Mouse (Mus musculus) hindbrain, embryonic 12.5 days (tissue): ENCODE measurements around the gene Slc44a5. TPM values are rescaled to one million over a fixed set of nuclear protein-coding genes. Genes with fewer than 3 reads are reported as not detected.

ENCODE experiments used
- ATAC-seq: fragments of 200-750 bp; cut with Nextera tagmentation; 2 replicates; pipeline ENCODE4 v1.8.0; 2017; ENCODE audit warnings: moderate TSS enrichment; ENCODE audit not compliant: low FRiP score
- H3K27ac ChIP-seq: fragments of 300-500 bp; sonication (generic); 2 replicates; pipeline ENCODE4 v1.5.1; 2016; ENCODE audit warnings: mild to moderate bottlenecking
- H3K27me3 ChIP-seq: fragments of 300-500 bp; sonication (generic); 2 replicates; pipeline ENCODE4 v1.6.1; 2016; ENCODE audit warnings: mild to moderate bottlenecking
- H3K36me3 ChIP-seq: fragments of 300-500 bp; sonication (generic); 2 replicates; pipeline ENCODE4 v1.6.1; 2016; ENCODE audit warnings: mild to moderate bottlenecking
- H3K4me1 ChIP-seq: fragments of 300-500 bp; sonication (generic); 2 replicates; pipeline ENCODE4 v1.6.1; 2016
- H3K4me2 ChIP-seq: fragments of 300-500 bp; sonication (generic); replicated peaks from 2 replicates; pipeline ENCODE4 v1.6.1; 2016; ENCODE audit warnings: mild to moderate bottlenecking
- H3K4me3 ChIP-seq: fragments of 300-500 bp; sonication (generic); 2 replicates; pipeline ENCODE4 v1.5.1; 2016; ENCODE audit warnings: mild to moderate bottlenecking
- H3K9ac ChIP-seq: fragments of 300-500 bp; sonication (generic); 2 replicates; pipeline ENCODE4 v1.6.1; 2016; ENCODE audit warnings: mild to moderate bottlenecking, moderate library complexity
- H3K9me3 ChIP-seq: fragments of 300-500 bp; sonication (generic); replicated peaks from 2 replicates; pipeline ENCODE4 v1.6.1; 2016; ENCODE audit warnings: mild to moderate bottlenecking
- WGBS: fragments of 180-500 bp; shearing (Covaris S2); methylation state at CpG from one replicate; pipeline ENCODE4 v1.1.7; 2016; 5-methylcytosine and 5-hydroxymethylcytosine counted together
- polyA plus RNA-seq: library from polyadenylated mRNA; unstranded; fragments of >200 nt; fragmentation: Nextera tagmentation; extraction: Ambion mirVana; gene quantifications from 2 replicates; pipeline ENCODE4 v1.2.1, GENCODE M21; 2016

Gene Slc44a5
- polyA plus RNA-seq, 1 experiment from 2014 or later = 5.7 TPM

DNA sequence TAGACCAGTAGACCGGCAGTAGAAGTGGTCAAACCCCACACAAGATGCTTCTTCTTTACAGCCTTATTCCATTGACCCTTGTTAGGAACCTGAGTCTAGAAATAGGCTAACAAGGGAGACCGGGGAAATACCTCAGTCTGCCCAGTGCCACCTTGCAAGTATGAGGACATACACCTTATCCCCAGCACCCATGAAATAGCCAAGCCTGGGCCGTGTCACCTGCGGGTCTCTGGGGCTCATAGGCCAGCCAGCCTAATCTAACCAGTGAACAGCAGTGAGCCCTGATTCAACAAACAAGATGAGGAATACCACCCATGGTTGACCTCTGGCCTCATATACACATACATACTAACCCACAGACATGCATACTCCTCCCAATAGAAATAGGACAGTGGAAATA, 142.2 kb downstream of the Slc44a5 start:
- Histone ChIP-seq H3K9me3 (no peaks in the 10 kb centered on the region), H3K4me2 (no peak overlapping the region), H3K9ac (no peak overlapping the region), H3K27me3 (no peaks in the 10 kb centered on the region; the same call in 1 of the 2 replicates), H3K4me3 (no peak overlapping the region), H3K4me1 (peaks cover 9% of the 10 kb centered on the region; the same call in 1 of the 2 replicates), H3K27ac (no peak overlapping the region), H3K36me3 (no peaks in the 10 kb centered on the region)
- WGBS = 88% methylated on average over 4 of the region's 4 CpGs
- no peak for ATAC-seq

DNA sequence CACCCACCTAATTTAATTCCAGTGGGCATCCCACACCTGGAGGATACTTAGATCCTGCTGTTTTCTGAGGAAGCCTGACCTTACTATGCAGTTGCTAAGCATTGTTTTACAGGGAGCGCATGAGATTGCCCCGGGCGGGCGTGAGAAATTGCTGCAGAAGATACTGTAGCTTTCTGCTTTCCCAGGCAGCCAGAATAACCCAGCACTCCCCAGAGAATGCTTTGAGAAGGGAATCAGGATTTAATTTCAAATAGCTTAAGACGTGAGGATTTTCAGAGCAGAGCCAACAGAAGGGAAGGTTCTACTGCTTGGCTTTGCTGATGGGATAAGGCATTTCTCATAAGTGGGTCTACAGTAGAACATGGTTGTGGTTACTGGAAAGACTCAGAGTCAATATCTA, 142.8 kb downstream of the Slc44a5 start:
- no peaks in the 10 kb centered on the region; the same call in 1 of the 2 replicates for H3K27me3 ChIP-seq
- H3K9me3 ChIP-seq = no peaks in the 10 kb centered on the region
- ATAC-seq = no peak
- H3K9ac ChIP-seq = no peak overlapping the region
- H3K27ac ChIP-seq = no peak overlapping the region
- H3K36me3 ChIP-seq = no peaks in the 10 kb centered on the region
- WGBS = 83% methylated on average over 5 of the region's 5 CpGs
- H3K4me1 ChIP-seq = peaks cover 9% of the 10 kb centered on the region; the same call in 1 of the 2 replicates
- H3K4me2 ChIP-seq = no peak overlapping the region
- no peak overlapping the region for H3K4me3 ChIP-seq

DNA sequence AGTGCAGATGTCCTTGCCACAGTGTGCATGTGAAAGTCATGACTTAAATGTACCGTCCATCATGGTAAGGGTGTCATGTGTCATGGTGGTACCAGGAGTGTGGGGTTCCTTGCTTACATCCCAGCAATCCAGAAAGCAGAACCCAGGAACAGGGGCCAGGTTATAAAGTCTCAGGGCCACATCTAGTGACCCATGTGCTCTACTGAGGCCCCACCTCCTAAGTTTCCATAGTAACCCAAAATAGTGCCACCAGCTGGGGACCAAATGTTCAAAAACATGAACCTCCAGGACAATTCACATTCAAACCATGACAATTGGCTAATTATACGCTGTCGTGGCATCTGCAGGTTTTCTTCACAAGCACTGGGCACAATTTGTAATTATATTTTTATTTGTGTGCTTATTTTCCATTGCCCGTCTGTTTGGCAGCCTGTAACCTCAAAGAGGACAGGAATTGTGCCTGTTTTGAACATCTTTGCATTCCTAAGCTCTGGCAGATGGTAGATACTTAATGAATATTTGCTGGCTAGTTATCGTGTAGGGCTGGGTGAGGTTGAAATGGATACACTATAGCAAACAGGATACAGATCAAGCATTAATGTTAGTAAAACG, 145.9 kb downstream of the Slc44a5 start:
- H3K27ac ChIP-seq = no peak overlapping the region
- peak; percentile 25 for ATAC-seq

DNA sequence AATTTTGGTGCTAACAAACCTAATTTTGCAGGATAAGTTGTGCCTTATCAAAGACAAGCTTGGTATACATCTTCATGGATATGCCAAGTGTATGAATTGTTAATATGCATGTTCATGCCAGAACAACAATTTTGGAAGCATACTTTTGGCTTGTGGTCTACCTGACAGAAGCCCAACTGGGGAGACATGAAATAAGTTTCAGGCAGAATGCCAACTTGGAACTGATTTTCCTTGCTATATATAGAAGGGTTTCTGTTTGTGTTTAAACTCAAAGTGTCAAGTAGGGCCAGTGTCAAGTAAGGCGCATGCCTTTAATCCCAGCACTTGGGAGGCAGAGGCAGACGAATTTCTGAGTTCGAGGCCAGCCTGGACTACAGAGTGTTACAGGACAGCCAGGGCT, 149.3 kb downstream of the Slc44a5 start:
- H3K9me3 ChIP-seq = no peaks in the 10 kb centered on the region
- H3K27ac ChIP-seq = no peak overlapping the region
- WGBS = 87% methylated on average over 3 of the region's 3 CpGs
- no peak overlapping the region for H3K4me2 ChIP-seq
- no peak overlapping the region for H3K4me3 ChIP-seq
- H3K36me3 ChIP-seq = no peaks in the 10 kb centered on the region
- no peak for ATAC-seq
- peaks cover 17% of the 10 kb centered on the region for H3K4me1 ChIP-seq
- H3K9ac ChIP-seq = no peak overlapping the region
- no peaks in the 10 kb centered on the region; the same call in 1 of the 2 replicates for H3K27me3 ChIP-seq

More for the DNA sequence above, 145.9 kb downstream of the Slc44a5 start:
- 47% methylated on average over 6 of the region's 6 CpGs for WGBS
- no peaks in the 10 kb centered on the region for H3K9me3 ChIP-seq
- no peaks in the 10 kb centered on the region for H3K36me3 ChIP-seq
- no peak overlapping the region for H3K4me3 ChIP-seq
- peaks cover 9% of the 10 kb centered on the region; the same call in 1 of the 2 replicates for H3K4me1 ChIP-seq
- no peak overlapping the region for H3K9ac ChIP-seq
- no peak overlapping the region for H3K4me2 ChIP-seq
- H3K27me3 ChIP-seq = no peaks in the 10 kb centered on the region; the same call in 1 of the 2 replicates

- Histone ChIP-seq H3K36me3 (no peaks in the 10 kb centered on the region), H3K4me3 (no peak overlapping the region), H3K9me3 (no peaks in the 10 kb centered on the region), H3K27ac (no peak overlapping the region), H3K4me2 (peak overlapping the region; percentile 1; the same call in 1 of the 2 replicates), H3K9ac (no peak overlapping the region), H3K27me3 (no peaks in the 10 kb centered on the region; the same call in 1 of the 2 replicates), H3K4me1 (peaks cover 13% of the 10 kb centered on the region)
- WGBS = 23% methylated on average over 15 of the region's 15 CpGs
- ATAC-seq = peak; percentile 86
Measured at GRCm38 (mm10) chr3:154124890-154125575, 151.8 kb downstream of the Slc44a5 start.

DNA sequence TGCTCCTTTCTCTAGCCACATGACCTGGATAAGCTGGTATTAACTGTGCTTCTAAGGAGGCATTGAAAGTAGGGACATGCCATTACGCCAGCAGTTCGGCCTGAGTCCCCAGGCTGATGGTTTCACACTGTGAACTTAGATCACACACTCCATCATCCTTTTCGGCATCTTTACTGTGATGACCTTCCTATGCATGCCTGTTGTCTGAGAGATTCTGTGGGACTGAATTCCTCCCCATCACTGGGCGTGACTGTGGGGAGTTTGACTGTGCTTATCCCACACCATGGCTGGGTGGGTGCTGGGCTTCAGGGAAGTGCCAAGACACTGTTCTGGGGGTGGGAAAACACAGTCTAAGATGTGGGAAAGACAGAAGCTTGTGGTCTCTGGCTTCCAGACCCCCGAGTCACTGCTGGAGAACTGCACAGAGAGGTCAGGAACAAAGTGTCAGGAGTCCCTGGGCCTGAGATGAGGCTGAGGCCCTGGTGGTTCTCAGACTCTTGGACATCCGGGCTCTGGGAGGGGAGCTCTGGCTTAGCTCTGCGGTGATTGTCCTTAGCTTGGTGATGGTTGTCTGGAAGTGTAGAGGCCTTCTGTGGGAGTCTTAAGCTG, 152.6 kb downstream of the Slc44a5 start:
- Histone ChIP-seq H3K9me3 (no peaks in the 10 kb centered on the region), H3K4me3 (no peak overlapping the region), H3K4me2 (no peak overlapping the region), H3K4me1 (peaks cover 13% of the 10 kb centered on the region), H3K9ac (no peak overlapping the region), H3K27me3 (no peaks in the 10 kb centered on the region), H3K36me3 (no peaks in the 10 kb centered on the region), H3K27ac (0 out of 2 replicates have a peak overlapping the region, but pooled peaks have one; percentile 2)
- 38% methylated on average over 7 of the region's 7 CpGs for WGBS
- ATAC-seq = peak; percentile 36; the same call in 1 of the 2 replicates

GRCm38 (mm10) chr3:154127246-154127645, 154.0 kb downstream of the Slc44a5 start:
- no peak overlapping the region for H3K27ac ChIP-seq
- 87% methylated on average over 3 of the region's 3 CpGs for WGBS
- H3K36me3 ChIP-seq = no peaks in the 10 kb centered on the region
- H3K9ac ChIP-seq = no peak overlapping the region
- no peak overlapping the region for H3K4me3 ChIP-seq
- no peaks in the 10 kb centered on the region for H3K27me3 ChIP-seq
- peaks cover 13% of the 10 kb centered on the region for H3K4me1 ChIP-seq
- no peak for ATAC-seq
- H3K4me2 ChIP-seq = no peak overlapping the region
- H3K9me3 ChIP-seq = no peaks in the 10 kb centered on the region

GRCm38 (mm10) chr3:154129036-154129435, 155.8 kb downstream of the Slc44a5 start:
- H3K36me3 ChIP-seq = no peaks in the 10 kb centered on the region
- ATAC-seq = no peak

GRCm38 (mm10) chr3:154130431-154131114, 157.3 kb downstream of the Slc44a5 start:
- ATAC-seq = no peak
- WGBS = 82% methylated on average over 6 of the region's 6 CpGs
- H3K9ac ChIP-seq = no peak overlapping the region
- peaks cover 9% of the 10 kb centered on the region for H3K4me1 ChIP-seq
- H3K9me3 ChIP-seq = no peaks in the 10 kb centered on the region
- no peaks in the 10 kb centered on the region for H3K27me3 ChIP-seq
- H3K27ac ChIP-seq = no peak overlapping the region
- no peaks in the 10 kb centered on the region for H3K36me3 ChIP-seq
- no peak overlapping the region for H3K4me3 ChIP-seq
- no peak overlapping the region for H3K4me2 ChIP-seq

More at GRCm38 (mm10) chr3:154129036-154129435, 155.8 kb downstream of the Slc44a5 start:
- H3K9me3 ChIP-seq = no peaks in the 10 kb centered on the region
- H3K4me3 ChIP-seq = no peak overlapping the region
- no peaks in the 10 kb centered on the region for H3K27me3 ChIP-seq
- peaks cover 13% of the 10 kb centered on the region for H3K4me1 ChIP-seq
- H3K9ac ChIP-seq = no peak overlapping the region
- no peak overlapping the region for H3K27ac ChIP-seq
- 75% methylated on average over 4 of the region's 4 CpGs for WGBS
- H3K4me2 ChIP-seq = no peak overlapping the region

DNA sequence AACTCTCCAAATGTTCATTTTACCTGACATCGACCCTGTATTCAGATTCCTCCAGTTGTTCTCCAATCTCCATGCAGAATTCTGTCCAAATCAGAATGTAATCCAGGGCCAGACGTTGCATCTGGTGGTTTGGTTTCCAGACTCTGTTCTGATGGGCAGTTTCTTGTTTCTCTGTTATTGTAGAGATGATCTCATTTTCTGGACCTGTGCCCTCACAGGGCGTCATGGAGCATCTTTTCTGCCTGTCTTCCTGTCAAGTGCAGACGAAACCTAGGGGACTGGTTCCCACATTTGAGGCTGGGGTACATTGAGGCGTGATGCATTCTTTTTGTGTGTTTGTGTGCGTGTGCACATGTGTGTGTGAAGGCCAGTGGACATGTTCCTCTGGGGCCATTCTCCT, 160.8 kb downstream of the Slc44a5 start:
- Histone ChIP-seq H3K4me2 (no peak overlapping the region), H3K36me3 (no peaks in the 10 kb centered on the region), H3K9ac (no peak overlapping the region), H3K4me3 (no peak overlapping the region), H3K27ac (no peak overlapping the region), H3K4me1 (no peaks in the 10 kb centered on the region), H3K9me3 (no peaks in the 10 kb centered on the region), H3K27me3 (no peaks in the 10 kb centered on the region)
- 85% methylated on average over 6 of the region's 6 CpGs for WGBS
- no peak for ATAC-seq

GRCm38 (mm10) chr3:154134701-154135100, 161.5 kb downstream of the Slc44a5 start:
- no peak for ATAC-seq

DNA sequence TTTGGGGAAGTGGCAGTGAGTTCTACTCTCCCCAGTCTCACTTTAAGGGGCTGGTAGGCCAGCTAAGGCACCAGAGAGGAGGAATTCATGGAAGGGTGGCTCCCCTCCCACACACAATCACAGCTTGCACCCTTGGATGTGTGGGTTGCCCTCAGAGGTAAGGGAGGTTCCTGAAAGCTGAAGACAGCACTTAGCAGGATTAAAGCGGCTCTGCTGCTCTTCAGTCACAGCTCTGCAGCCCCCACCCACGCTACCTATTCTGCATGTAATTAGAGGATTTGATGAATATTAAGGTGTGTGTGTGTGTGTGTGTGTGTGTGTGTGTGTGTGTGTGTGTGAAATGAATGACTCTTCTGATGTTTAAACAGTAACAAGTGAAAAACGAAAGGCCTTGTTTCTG, 163.3 kb downstream of the Slc44a5 start:
- no peak for ATAC-seq
- 81% methylated on average over 3 of the region's 3 CpGs for WGBS
- H3K4me2 ChIP-seq = no peak overlapping the region

More at GRCm38 (mm10) chr3:154134701-154135100, 161.5 kb downstream of the Slc44a5 start:
- Histone ChIP-seq H3K27ac (no peak overlapping the region), H3K9me3 (no peaks in the 10 kb centered on the region), H3K4me3 (no peak overlapping the region), H3K9ac (no peak overlapping the region), H3K27me3 (no peaks in the 10 kb centered on the region), H3K4me2 (no peak overlapping the region), H3K4me1 (no peaks in the 10 kb centered on the region), H3K36me3 (no peaks in the 10 kb centered on the region)
- WGBS = 86% methylated on average over 2 of the region's 2 CpGs

More for the DNA sequence above, 163.3 kb downstream of the Slc44a5 start:
- Histone ChIP-seq H3K27me3 (no peaks in the 10 kb centered on the region), H3K4me1 (no peaks in the 10 kb centered on the region), H3K36me3 (no peaks in the 10 kb centered on the region), H3K9me3 (no peaks in the 10 kb centered on the region), H3K4me3 (no peak overlapping the region), H3K27ac (no peak overlapping the region), H3K9ac (no peak overlapping the region)
